Mouse (Mus musculus): ENCODE results near the gene Fgf4. TPM values are rescaled to one million over a fixed set of nuclear protein-coding genes. Genes with fewer than 3 reads are reported as not detected.

Gene Fgf4
- polyA plus RNA-seq (2021): not detected

GRCm38 (mm10) chr7:144847067-144847466 lies at the start of gene Fgf4:
Gene Fgf4, plus strand, starts transcription at chr7:144847367.
- TF ChIP-seq CTCF (IDR thresholded peaks at IDR 0.05): no peak
- ATAC-seq (no peak), DNase-seq (ENCODE audit: low read depth, low spot score) (no peak)
- CTCF ChIA-PET: no interaction called here
- POLR2A ChIA-PET: no interaction called here
- in situ Hi-C loops (cut with MboI; ENCODE audit: low pct_unique_long_range_greater_than_20kb): no loop called here
- H3K27me3 ChIP-seq: peaks cover 3% of the 10 kb centered on the region

DNA sequence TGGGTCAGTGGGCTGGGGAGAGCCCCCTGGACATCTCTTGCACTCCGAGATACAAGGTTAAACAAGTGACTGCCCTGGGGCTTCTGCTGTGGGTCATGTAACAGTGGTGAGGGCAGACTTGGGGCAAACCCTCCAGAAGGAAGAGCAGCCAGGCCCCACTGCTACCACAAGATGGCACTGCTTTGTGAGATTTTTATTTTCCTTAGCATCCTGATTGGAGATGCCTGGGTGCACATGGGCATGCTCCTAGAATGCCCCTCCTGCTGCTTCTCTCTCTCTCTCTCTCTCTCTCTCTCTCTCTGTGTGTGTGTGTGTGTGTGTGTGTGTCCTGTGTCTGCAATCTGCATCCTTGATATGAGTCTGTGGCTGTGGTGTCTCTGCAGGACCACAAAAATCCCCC lies 48.7 kb upstream of the Fgf4 start:
- CTCF ChIA-PET: interaction anchor here (0.9 to 3.2 kb wide), 9 partner anchors 15 to 212 kb away, joined by 3 to 16 read pairs (median 4); partner anchors contain the start of gene Fgf15
- peaks cover 26% of the 10 kb centered on the region for H3K27me3 ChIP-seq
- peak; percentile 10 for DNase-seq (ENCODE audit: low read depth, low spot score)
- ATAC-seq: no peak
- POLR2A ChIA-PET: no interaction called here
- peak; percentile 83 for TF ChIP-seq CTCF (IDR thresholded peaks at IDR 0.05)
- in situ Hi-C loops (cut with MboI; ENCODE audit: low pct_unique_long_range_greater_than_20kb): loop anchor here (10.0 kb wide), 1 partner anchor 446 kb away; no protein-coding TSS in a partner anchor

GRCm38 (mm10) chr7:144807036-144807435 lies 40.1 kb upstream of the Fgf4 start:
- no peak for DNase-seq (ENCODE audit: low read depth, low spot score)
- H3K27me3 ChIP-seq: peaks cover 43% of the 10 kb centered on the region
- ChIA-PET POLR2A (no interaction called here), CTCF (no interaction called here)
- in situ Hi-C loops (cut with MboI; ENCODE audit: low pct_unique_long_range_greater_than_20kb): no loop called here
- ATAC-seq: no peak
- TF ChIP-seq CTCF (IDR thresholded peaks at IDR 0.05): no peak

DNA sequence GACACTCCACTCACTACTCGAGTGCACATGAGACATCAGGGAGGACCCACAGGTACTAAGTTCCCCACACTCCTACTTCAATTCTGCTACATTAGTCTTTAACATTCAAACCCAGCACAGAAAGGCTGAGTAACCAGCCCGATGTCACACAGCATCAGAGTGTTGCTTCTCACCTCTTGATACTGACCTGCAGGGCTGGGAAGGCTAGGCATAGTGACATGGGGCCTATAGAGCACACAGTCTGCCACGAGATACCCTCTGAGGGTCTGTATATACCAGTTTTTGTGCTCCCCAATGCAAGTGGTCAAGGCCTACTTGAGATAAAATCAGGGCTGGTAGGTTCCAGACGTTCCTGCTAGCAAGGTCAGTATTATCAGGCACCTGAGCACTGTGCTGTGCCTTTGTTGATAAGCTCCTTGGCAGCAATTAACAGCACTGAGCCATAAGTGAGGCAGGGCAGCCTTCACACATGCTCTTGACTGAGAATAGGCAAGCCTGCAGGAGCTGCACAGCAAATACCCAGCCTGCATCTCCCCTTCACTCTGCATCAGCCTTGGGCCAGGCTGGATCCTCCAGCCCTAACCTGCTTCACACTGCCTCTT lies 39.1 kb upstream of the Fgf4 start:
- DNase-seq (ENCODE audit: low read depth, low spot score) (no peak), ATAC-seq (no peak)
- ChIA-PET POLR2A (no interaction called here), CTCF (no interaction called here)
- in situ Hi-C loops (cut with MboI; ENCODE audit: low pct_unique_long_range_greater_than_20kb): no loop called here
- TF ChIP-seq CTCF (IDR thresholded peaks at IDR 0.05): no peak
- peaks cover 36% of the 10 kb centered on the region for H3K27me3 ChIP-seq

GRCm38 (mm10) chr7:144811521-144811920 lies 35.6 kb upstream of the Fgf4 start:
- in situ Hi-C loops (cut with MboI; ENCODE audit: low pct_unique_long_range_greater_than_20kb): no loop called here
- TF ChIP-seq CTCF (IDR thresholded peaks at IDR 0.05): no peak
- ChIA-PET POLR2A (no interaction called here), CTCF (no interaction called here)
- ATAC-seq (no peak), DNase-seq (ENCODE audit: low read depth, low spot score) (no peak)
- peaks cover 11% of the 10 kb centered on the region for H3K27me3 ChIP-seq

DNA sequence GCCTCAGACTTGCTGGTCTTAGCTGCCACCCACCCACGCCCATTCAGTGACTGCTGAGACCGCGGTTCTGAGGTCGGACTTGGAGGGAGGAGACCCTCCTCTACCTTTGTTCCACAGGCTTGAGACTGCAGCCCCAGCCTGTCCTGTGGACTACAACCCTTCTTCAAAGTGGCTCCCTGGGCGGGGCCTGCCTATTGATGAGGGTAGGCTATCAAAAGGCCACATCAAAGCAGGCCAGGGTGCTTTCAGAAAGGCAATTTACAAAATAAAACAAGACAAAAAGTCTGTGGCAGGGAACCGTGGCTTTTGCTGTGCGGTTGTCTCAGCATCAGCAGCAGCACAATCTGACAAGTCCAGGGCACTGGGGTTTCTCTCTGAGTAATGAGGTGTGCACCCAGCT lies 25.3 kb upstream of the Fgf4 start:
- in situ Hi-C loops (cut with MboI; ENCODE audit: low pct_unique_long_range_greater_than_20kb): no loop called here
- no peak for DNase-seq (ENCODE audit: low read depth, low spot score)

DNA sequence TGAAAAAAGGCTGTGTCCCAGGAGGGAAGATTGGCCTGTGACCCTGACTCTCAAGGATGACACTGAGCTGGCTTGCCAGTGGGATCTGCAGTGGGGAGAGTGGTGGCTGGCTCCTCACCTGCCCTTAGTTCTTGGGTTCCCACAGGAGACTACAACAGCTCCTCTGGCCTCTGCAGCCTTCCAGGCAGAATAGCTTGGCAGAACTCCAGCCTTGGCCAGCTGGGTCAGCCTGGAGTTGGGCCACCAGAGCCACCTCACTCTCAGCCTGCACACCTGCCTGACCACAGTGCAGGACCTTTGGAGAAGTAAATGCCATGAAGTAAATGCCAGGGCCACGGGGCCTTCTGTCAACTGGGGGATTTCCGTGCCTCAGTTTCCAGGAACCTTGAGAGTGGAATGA lies 23.2 kb upstream of the Fgf4 start:
- ChIA-PET POLR2A (no interaction called here), CTCF (no interaction called here)
- ATAC-seq: no peak
- no peak for DNase-seq (ENCODE audit: low read depth, low spot score)
- in situ Hi-C loops (cut with MboI; ENCODE audit: low pct_unique_long_range_greater_than_20kb): no loop called here
- H3K27me3 ChIP-seq: peaks cover 47% of the 10 kb centered on the region
- TF ChIP-seq CTCF (IDR thresholded peaks at IDR 0.05): no peak

More for the DNA sequence above, 25.3 kb upstream of the Fgf4 start:
- peaks cover 35% of the 10 kb centered on the region for H3K27me3 ChIP-seq
- ChIA-PET POLR2A (no interaction called here), CTCF (no interaction called here)
- ATAC-seq: no peak
- TF ChIP-seq CTCF (IDR thresholded peaks at IDR 0.05): no peak

- TF ChIP-seq CTCF (IDR thresholded peaks at IDR 0.05): no peak
- DNase-seq (ENCODE audit: low read depth, low spot score): no peak
- no peak for ATAC-seq
- POLR2A ChIA-PET: no interaction called here
- H3K27me3 ChIP-seq: peaks cover 73% of the 10 kb centered on the region
- CTCF ChIA-PET: no interaction called here
- in situ Hi-C loops (cut with MboI; ENCODE audit: low pct_unique_long_range_greater_than_20kb): no loop called here
These were observed 18.8 kb upstream of the Fgf4 start for GRCm38 (mm10) chr7:144828369-144828768.

- ATAC-seq (no peak), DNase-seq (ENCODE audit: low read depth, low spot score) (no peak)
- H3K27me3 ChIP-seq: peaks cover 41% of the 10 kb centered on the region
- in situ Hi-C loops (cut with MboI; ENCODE audit: low pct_unique_long_range_greater_than_20kb): no loop called here
- TF ChIP-seq CTCF (IDR thresholded peaks at IDR 0.05): no peak
- ChIA-PET POLR2A (no interaction called here), CTCF (no interaction called here)
These were observed 9.2 kb upstream of the Fgf4 start, which contains the start of gene Fgf3 for GRCm38 (mm10) chr7:144837891-144838488. Gene Fgf3, plus strand, starts transcription at chr7:144838083.

GRCm38 (mm10) chr7:144838522-144839503 lies 8.4 kb upstream of the Fgf4 start:
- CTCF ChIA-PET: no interaction called here
- peaks cover 40% of the 10 kb centered on the region for H3K27me3 ChIP-seq
- TF ChIP-seq CTCF (IDR thresholded peaks at IDR 0.05): no peak
- in situ Hi-C loops (cut with MboI; ENCODE audit: low pct_unique_long_range_greater_than_20kb): no loop called here
- DNase-seq (ENCODE audit: low read depth, low spot score) (no peak), ATAC-seq (no peak)
- POLR2A ChIA-PET: no interaction called here

- in situ Hi-C loops (cut with MboI; ENCODE audit: low pct_unique_long_range_greater_than_20kb): no loop called here
- H3K27me3 ChIP-seq: peaks cover 3% of the 10 kb centered on the region
- ChIA-PET POLR2A (no interaction called here), CTCF (no interaction called here)
- ATAC-seq: no peak
- no peak for DNase-seq (ENCODE audit: low read depth, low spot score)
- TF ChIP-seq CTCF (IDR thresholded peaks at IDR 0.05): no peak
These were observed 1.0 kb upstream of the Fgf4 start for GRCm38 (mm10) chr7:144846158-144846557.
